Mouse (Mus musculus): ENCODE data around the gene Nbeal1.

- TF ChIP-seq HCFC1 (IDR thresholded peaks at IDR 0.05; ENCODE audit: borderline replicate concordance, insufficient read depth, low read length) (no peak), ZC3H11A (IDR thresholded peaks at IDR 0.05; ENCODE audit: borderline replicate concordance, low read depth, low read length) (no peak), ZNF384 (IDR thresholded peaks at IDR 0.05; ENCODE audit: low read depth, low read length) (no peak), MAFK (IDR thresholded peaks at IDR 0.05; ENCODE audit: insufficient read depth, low read depth, low read length) (no peak), CHD2 (IDR thresholded peaks at IDR 0.05; ENCODE audit: low read depth, low read length) (no peak)
Observed at GRCm38 (mm10) chr1:60173119-60173518, 7.3 kb upstream of the Nbeal1 start.
